Mouse (Mus musculus) bone marrow macrophage, adult 2 months (primary cell): ENCODE results near the gene Bik.

ENCODE experiments used
- CTCF ChIP-seq: IDR thresholded peaks from 2 replicates; pipeline ENCODE4 v1.5.1; 2012; ENCODE audit warnings: low read depth, mild to moderate bottlenecking, low read length, moderate library complexity
- POLR2A ChIP-seq: IDR thresholded peaks from 2 replicates; pipeline ENCODE4 v1.6.1; 2012; ENCODE audit warnings: mild to moderate bottlenecking, low read depth, low read length, borderline replicate concordance

- TF ChIP-seq CTCF (no peak), POLR2A (no peak)
Observed at GRCm38 (mm10) chr15:83569682-83570081, 43.0 kb downstream of the Bik start.
